Mouse (Mus musculus) MEL (cell line): ENCODE results near the gene Enpep. TPM values are rescaled to one million over a fixed set of nuclear protein-coding genes. Genes with fewer than 3 reads are reported as not detected.

Experiments
- DNase-seq: peaks from one replicate; pipeline ENCODE4 v3.0.0; 2011; ENCODE audit warnings: low read depth, low spot score
- H3K27ac ChIP-seq: 2 replicates; pipeline ENCODE4 v1.5.1; 2012; ENCODE audit warnings: low read depth, mild to moderate bottlenecking, control low read depth, low read length, moderate library complexity; ENCODE audit not compliant: control insufficient read depth
- H3K27me3 ChIP-seq, 2 experiments: fragments of 150-350 bp in 1 of 2; sonication (generic) in 1 of 2; 2 replicates each; pipeline ENCODE4 v1.6.1; 2012; ENCODE audit warnings: low read length in 2 of 2, mild to moderate bottlenecking in 2 of 2, improper control_type of control experiment in 1 of 2, moderate library complexity in 1 of 2; ENCODE audit not compliant: insufficient read depth in 2 of 2, control insufficient read depth in 1 of 2
- H3K36me3 ChIP-seq, 2 experiments: 2 replicates each; pipeline ENCODE4 v1.6.1; 2012 to 2014; ENCODE audit warnings: low read length in 2 of 2, improper control_type of control experiment in 1 of 2, inconsistent platforms in 1 of 2, mild to moderate bottlenecking in 1 of 2; ENCODE audit not compliant: insufficient read depth in 2 of 2, control insufficient read depth in 1 of 2
- H3K4me1 ChIP-seq, 2 experiments: fragments of 150-350 bp in 1 of 2; sonication (generic) in 1 of 2; 2 replicates each; pipeline ENCODE4 v1.6.1; 2012; ENCODE audit warnings: low read length in 2 of 2, improper control_type of control experiment in 1 of 2, mild to moderate bottlenecking in 1 of 2; ENCODE audit not compliant: insufficient read depth in 2 of 2, control insufficient read depth in 1 of 2
- H3K4me3 ChIP-seq, 2 experiments: fragments of 150-350 bp in 1 of 2; sonication (generic) in 1 of 2; 2 replicates each; pipeline ENCODE4 v1.5.1; 2012; ENCODE audit warnings: low read depth in 2 of 2, low read length in 2 of 2, mild to moderate bottlenecking in 2 of 2, moderate library complexity in 2 of 2, control low read depth in 1 of 2, improper control_type of control experiment in 1 of 2; ENCODE audit not compliant: control insufficient read depth in 1 of 2, insufficient read depth in 1 of 2
- H3K79me2 ChIP-seq: 2 replicates; pipeline ENCODE4 v1.6.1; 2012; ENCODE audit warnings: mild to moderate bottlenecking, low read length, moderate library complexity; ENCODE audit not compliant: control insufficient read depth, poor library complexity, insufficient read depth
- H3K9ac ChIP-seq: 2 replicates; pipeline ENCODE4 v1.6.1; 2012; ENCODE audit warnings: low read depth, mild to moderate bottlenecking, control low read depth, low read length, moderate library complexity; ENCODE audit not compliant: control insufficient read depth, poor library complexity, severe bottlenecking
- H3K9me3 ChIP-seq: fragments of 150-350 bp; sonication (generic); replicated peaks from 2 replicates; pipeline ENCODE4 v1.6.1; 2012; ENCODE audit warnings: mild to moderate bottlenecking, low read length, improper control_type of control experiment, moderate library complexity; ENCODE audit not compliant: insufficient read depth
- CTCF ChIP-seq, 3 experiments: IDR thresholded peaks in 2 of 3; conservative IDR thresholded peaks in 1 of 3; 2 replicates each; pipeline ENCODE4 v1.5.1; 2011 to 2012; ENCODE audit warnings: low read length in 3 of 3, low read depth in 2 of 3, mild to moderate bottlenecking in 2 of 3, improper control_type of control experiment in 1 of 3, inconsistent platforms in 1 of 3, mixed read lengths in 1 of 3, moderate library complexity in 1 of 3; ENCODE audit not compliant: control insufficient read depth in 1 of 3, insufficient read depth in 1 of 3, poor library complexity in 1 of 3, severe bottlenecking in 1 of 3
- ELF1 ChIP-seq: IDR thresholded peaks from 2 replicates; pipeline ENCODE4 v1.6.1; 2014; ENCODE audit warnings: low read depth, mild to moderate bottlenecking, inconsistent platforms, low read length, improper control_type of control experiment, moderate library complexity
- JUND ChIP-seq: IDR thresholded peaks from 2 replicates; pipeline ENCODE4 v1.6.1; 2011; ENCODE audit warnings: low read depth, mild to moderate bottlenecking, improper control_type of control experiment, low read length
- KAT2A ChIP-seq: conservative IDR thresholded peaks from 2 replicates; pipeline ENCODE4 v1.6.1; 2012; ENCODE audit warnings: low read depth, low read length, improper control_type of control experiment, inconsistent platforms
- MAZ ChIP-seq: IDR thresholded peaks from 2 replicates; pipeline ENCODE4 v1.6.1; 2012; ENCODE audit warnings: low read depth, mild to moderate bottlenecking, inconsistent platforms, low read length, improper control_type of control experiment
- MYC ChIP-seq: IDR thresholded peaks from 2 replicates; pipeline ENCODE4 v1.6.1; 2011; ENCODE audit warnings: low read depth, mild to moderate bottlenecking, low read length, improper control_type of control experiment, moderate library complexity
- RAD21 ChIP-seq: IDR thresholded peaks from 2 replicates; pipeline ENCODE4 v1.6.1; 2011; ENCODE audit warnings: mild to moderate bottlenecking, low read depth, low read length, improper control_type of control experiment
- TCF12 ChIP-seq: IDR thresholded peaks from 2 replicates; pipeline ENCODE4 v1.6.1; 2014; ENCODE audit warnings: low read depth, mild to moderate bottlenecking, inconsistent platforms, low read length, improper control_type of control experiment, moderate library complexity
- USF2 ChIP-seq, 2 experiments: IDR thresholded peaks; 2 replicates each; pipeline ENCODE4 v1.6.1; 2011 to 2012; ENCODE audit warnings: improper control_type of control experiment in 2 of 2, low read length in 2 of 2, borderline replicate concordance in 1 of 2, inconsistent platforms in 1 of 2, low read depth in 1 of 2, mild to moderate bottlenecking in 1 of 2; ENCODE audit not compliant: insufficient read depth in 1 of 2
- ZC3H11A ChIP-seq: IDR thresholded peaks from 2 replicates; pipeline ENCODE4 v1.6.1; 2012; ENCODE audit warnings: low read depth, mild to moderate bottlenecking, inconsistent platforms, low read length, improper control_type of control experiment
- polyA plus RNA-seq, 2 experiments: library from polyadenylated mRNA; stranded (reverse) in 1 of 2; unstranded in 1 of 2; fragments of >175 nt in 1 of 2; fragments of >200 nt in 1 of 2; gene quantifications; 2 replicates each; pipeline versions ENCODE4 v1.2.1 to v1.2.4; 2012; ENCODE audit warnings: low replicate concordance in 2 of 2, low read depth in 1 of 2; ENCODE audit not compliant: insufficient read length in 2 of 2, insufficient read depth in 1 of 2, missing spikeins in 1 of 2
- total RNA-seq: library from RNA; depleted of rRNA; stranded (reverse); fragments of 300-350 nt; gene quantifications from 2 replicates; pipeline ENCODE4 v1.2.3, GENCODE M21; 2012

The Enpep gene
- total and polyA plus RNA-seq, 3 experiments = not detected

DNA sequence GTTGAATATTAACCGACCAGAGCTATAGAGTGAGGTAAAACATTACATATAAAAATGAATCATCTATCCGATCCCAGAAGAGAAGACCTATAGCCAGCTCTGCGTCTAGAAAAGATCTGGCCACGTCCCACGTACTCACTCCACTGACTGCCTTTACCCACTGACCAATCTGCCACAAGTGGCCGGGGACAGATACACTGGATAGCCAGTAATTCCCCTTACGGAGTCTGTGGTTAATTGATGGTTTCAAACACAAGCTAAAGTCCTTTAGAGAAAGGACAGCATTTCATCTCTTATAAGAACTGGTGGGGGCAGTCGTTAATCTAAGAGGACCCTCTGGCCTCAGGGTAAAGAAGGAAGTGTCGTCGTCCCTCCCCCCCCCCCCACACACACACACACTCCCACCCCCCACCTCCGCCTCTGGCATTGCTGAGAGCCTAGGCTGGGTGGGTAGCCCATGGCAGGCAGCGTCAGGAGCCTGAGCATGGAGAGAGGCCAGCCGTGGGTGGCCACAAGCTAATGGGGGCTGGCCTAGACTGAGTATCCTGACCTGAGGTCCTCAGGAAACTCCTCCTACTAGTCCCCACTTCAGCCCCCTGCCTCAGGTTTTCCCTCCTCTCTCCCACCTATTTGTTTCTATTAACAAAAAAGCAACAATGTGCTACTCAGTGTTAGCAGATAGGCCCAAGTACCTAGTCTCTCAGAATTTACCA, 106.8 kb downstream of the Enpep start:
- Histone ChIP-seq H3K27ac (no peak overlapping the region), H3K27me3 (no peaks in the 10 kb centered on the region), H3K79me2 (no peaks in the 10 kb centered on the region)

GRCm38 (mm10) chr3:129224806-129225576, 107.5 kb downstream of the Enpep start:
- no peaks in the 10 kb centered on the region for H3K4me1 ChIP-seq
- no peak for DNase-seq
- no peak overlapping the region for H3K4me3 ChIP-seq
- no peaks in the 10 kb centered on the region for H3K9me3 ChIP-seq
- H3K27ac ChIP-seq = no peak overlapping the region
- H3K36me3 ChIP-seq = no peaks in the 10 kb centered on the region
- H3K9ac ChIP-seq = no peak overlapping the region
- TF ChIP-seq ZC3H11A (no peak), CTCF (IDR thresholded peaks at IDR 0.05 in 2 of 3, conservative IDR thresholded peaks at IDR 0.05 in 1 of 3; ENCODE audit: control insufficient read depth in 1 of 3, insufficient read depth in 1 of 3, low read depth in 2 of 3, low read length in 3 of 3, poor library complexity in 1 of 3, severe bottlenecking in 1 of 3) (no peak), JUND (no peak)
- H3K79me2 ChIP-seq = no peaks in the 10 kb centered on the region
- no peaks in the 10 kb centered on the region for H3K27me3 ChIP-seq

More for the DNA sequence above, 106.8 kb downstream of the Enpep start:
- DNase-seq = no peak
- Histone ChIP-seq H3K4me3 (no peak overlapping the region), H3K9ac (no peak overlapping the region), H3K36me3 (no peaks in the 10 kb centered on the region), H3K9me3 (no peaks in the 10 kb centered on the region), H3K4me1 (no peaks in the 10 kb centered on the region)
- no peak for TF ChIP-seq MAZ
- no peak for TF ChIP-seq RAD21
- no peak for TF ChIP-seq CTCF (IDR thresholded peaks at IDR 0.05 in 2 of 3, conservative IDR thresholded peaks at IDR 0.05 in 1 of 3; ENCODE audit: control insufficient read depth in 1 of 3, insufficient read depth in 1 of 3, low read depth in 2 of 3, low read length in 3 of 3, poor library complexity in 1 of 3, severe bottlenecking in 1 of 3)
- TF ChIP-seq KAT2A = no peak
- TF ChIP-seq USF2 (IDR thresholded peaks at IDR 0.05; ENCODE audit: borderline replicate concordance in 1 of 2, insufficient read depth in 1 of 2, low read depth in 1 of 2, low read length in 2 of 2) = no peak
- TF ChIP-seq MYC = no peak
- no peak for TF ChIP-seq ELF1

DNA sequence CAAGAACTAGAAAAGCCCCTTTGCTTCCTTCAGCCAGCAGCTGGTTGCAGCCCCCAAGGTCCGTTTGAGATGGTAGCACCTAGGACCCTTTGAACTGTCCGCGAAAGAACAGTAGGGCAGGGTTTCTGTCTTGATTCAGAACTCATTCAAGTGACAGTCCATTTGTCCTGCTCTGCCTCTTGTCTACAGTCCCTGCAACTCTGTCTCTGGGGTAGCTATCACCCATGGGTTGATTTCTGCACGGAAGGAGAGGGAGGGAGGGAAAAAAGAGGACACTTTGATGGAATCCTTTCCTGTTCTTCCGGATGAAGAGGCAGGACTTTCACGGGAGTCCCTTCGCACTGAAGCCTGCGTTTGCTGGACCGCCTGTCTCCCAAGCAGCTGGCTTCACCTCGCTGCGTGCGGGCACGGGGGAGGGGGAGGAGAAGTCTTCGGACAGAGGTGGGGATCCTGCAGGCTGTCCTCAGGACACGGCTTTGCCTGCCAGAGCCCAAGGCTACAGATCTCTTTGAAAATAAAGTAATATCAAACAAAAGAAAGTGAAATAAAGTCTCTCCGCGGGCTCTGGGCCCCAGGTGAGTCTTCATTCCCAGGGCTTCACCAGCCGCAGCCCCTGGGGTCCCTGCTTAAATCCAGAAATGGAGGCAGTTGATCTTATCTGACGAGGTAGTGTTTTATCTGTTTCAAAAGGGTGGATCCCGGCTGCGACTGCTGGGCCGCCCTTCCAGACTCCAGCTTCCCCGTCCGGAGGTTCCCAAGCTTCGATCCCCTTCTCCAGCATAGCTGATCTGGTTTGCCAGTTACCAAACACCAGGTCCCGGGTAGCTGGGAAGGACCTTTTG, 108.3 kb downstream of the Enpep start:
- H3K27me3 ChIP-seq = no peaks in the 10 kb centered on the region
- no peak overlapping the region for H3K9ac ChIP-seq
- no peaks in the 10 kb centered on the region for H3K4me1 ChIP-seq
- H3K9me3 ChIP-seq = no peaks in the 10 kb centered on the region
- H3K36me3 ChIP-seq = no peaks in the 10 kb centered on the region
- H3K27ac ChIP-seq = no peak overlapping the region
- no peaks in the 10 kb centered on the region for H3K79me2 ChIP-seq
- TF ChIP-seq TCF12 = no peak
- DNase-seq = no peak
- H3K4me3 ChIP-seq = no peak overlapping the region
